Mouse (Mus musculus): ENCODE data around the gene Bsn. TPM values are rescaled to one million over a fixed set of nuclear protein-coding genes. Genes with fewer than 3 reads are reported as not detected.

The Bsn gene
- polyA plus RNA-seq (2014; fragmentation: Nextera tagmentation; extraction: Ambion mirVana), result 0.15 and 0.24 TPM in 2 replicates

DNA sequence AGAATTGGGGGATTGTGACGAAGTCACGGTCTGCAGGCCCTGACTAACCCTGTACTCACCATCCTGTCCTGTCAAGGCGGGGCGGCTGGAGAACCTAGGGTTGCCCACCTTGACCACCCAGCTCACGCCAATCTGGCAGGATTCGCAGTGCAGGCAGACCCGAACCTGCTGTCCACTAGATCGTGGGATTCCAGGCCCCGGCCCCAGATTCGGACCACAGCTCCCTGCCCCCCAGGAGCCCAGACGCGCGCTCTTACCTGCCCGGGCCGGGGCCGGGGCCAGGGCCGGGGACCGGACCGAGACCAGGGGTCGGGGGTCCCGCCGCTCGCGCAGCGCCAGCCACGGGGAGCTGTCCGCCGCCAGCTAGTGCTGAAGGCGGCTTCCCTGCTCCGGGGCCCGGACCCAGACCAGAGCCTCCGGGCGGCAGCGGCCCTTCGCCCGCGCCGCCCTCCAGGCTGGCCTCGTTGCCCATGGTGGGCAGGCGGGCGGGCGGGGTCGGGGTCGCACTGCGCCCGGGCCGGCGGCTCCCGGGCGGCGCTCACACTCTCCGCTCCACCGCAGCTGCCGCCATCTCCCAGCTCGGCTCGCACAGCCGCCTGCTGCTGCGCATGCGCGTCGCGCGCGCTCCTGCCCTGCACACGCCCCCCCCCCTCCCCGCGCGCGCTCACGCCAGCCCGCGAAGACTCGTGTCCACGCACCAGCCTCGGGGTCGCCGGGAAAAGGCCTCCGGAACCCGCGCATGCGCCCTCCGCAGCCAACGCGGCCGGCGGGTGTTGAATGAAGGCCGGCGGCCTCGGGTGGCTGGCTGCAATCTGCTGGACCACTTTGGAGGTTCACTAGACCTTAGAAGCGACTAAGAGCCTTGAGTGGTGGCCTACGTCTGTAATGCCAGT, at the start of gene Bsn:
TSS of gene Bsn (minus strand) at position 598 of the 893 bp plus-strand sequence.
- Histone ChIP-seq H3K4me3 (ENCODE audit: low read depth, low read length) (peak within 1 kb of the TSS; percentile 58), H3K9ac (no peak within 1 kb of the TSS), H3K36me3 (ENCODE audit: insufficient read depth) (no peaks in the 10 kb centered on the region), H3K9me3 (ENCODE audit: low read depth, low read length) (no peaks in the 10 kb centered on the region), H3K4me1 (ENCODE audit: insufficient read depth) (no peaks in the 10 kb centered on the region), H3K27ac (ENCODE audit: low read depth) (no peak within 1 kb of the TSS), H3K4me2 (peak within 1 kb of the TSS; percentile 97), H3K27me3 (ENCODE audit: insufficient read depth, low read length) (peaks cover 16% of the 10 kb centered on the region; the same call in 1 of the 2 replicates)
- DNase-seq (peak; percentile 81), ATAC-seq (ENCODE audit: insufficient read depth) (peak; percentile 76)
- 2% methylated on average over 73 of the region's 91 CpGs for WGBS
- TF ChIP-seq CTCF (IDR thresholded peaks at IDR 0.05; ENCODE audit: low read depth), result no peak

DNA sequence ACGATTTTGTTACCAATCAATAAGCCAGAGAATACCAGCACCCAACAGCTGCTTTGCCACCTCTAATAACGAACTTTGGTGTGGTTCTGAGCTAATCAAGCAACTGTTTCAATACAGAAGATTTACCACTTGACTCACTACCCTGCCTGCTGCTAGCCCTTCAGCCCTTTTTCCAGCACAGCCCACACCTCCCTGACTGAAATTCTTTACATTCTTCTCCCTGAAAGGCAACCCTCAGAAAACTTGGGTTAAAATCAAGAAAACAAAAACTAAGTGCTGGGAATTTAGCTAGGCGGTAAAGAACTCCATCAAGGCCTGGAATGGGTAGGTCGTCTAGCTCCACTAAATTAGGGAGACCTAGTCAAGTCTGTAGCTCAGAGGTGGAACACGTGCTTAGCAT, 49.8 kb upstream of the Bsn start:
- DNase-seq, result peak; percentile 15
- H3K4me1 ChIP-seq (ENCODE audit: insufficient read depth), result 0 out of 2 replicates have a peak, but pooled peaks cover 2% of the 10 kb centered on the region
- no peak overlapping the region for H3K4me2 ChIP-seq
- H3K9ac ChIP-seq, result no peak overlapping the region
- peaks cover 9% of the 10 kb centered on the region for H3K36me3 ChIP-seq (ENCODE audit: insufficient read depth)
- H3K27me3 ChIP-seq (ENCODE audit: insufficient read depth, low read length), result no peaks in the 10 kb centered on the region
- H3K27ac ChIP-seq (ENCODE audit: low read depth), result peak overlapping the region; percentile 54; the same call in 1 of the 2 replicates
- no peaks in the 10 kb centered on the region for H3K9me3 ChIP-seq (ENCODE audit: low read depth, low read length)
- TF ChIP-seq CTCF (IDR thresholded peaks at IDR 0.05; ENCODE audit: low read depth), result no peak
- no peak for ATAC-seq (ENCODE audit: insufficient read depth)
- no peak overlapping the region for H3K4me3 ChIP-seq (ENCODE audit: low read depth, low read length)
- WGBS, result 54% methylated on average over 5 of the region's 5 CpGs

GRCm38 (mm10) chr9:108238831-108239230, 48.6 kb upstream of the Bsn start:
- no peak for ATAC-seq (ENCODE audit: insufficient read depth)
- Histone ChIP-seq H3K9me3 (ENCODE audit: low read depth, low read length) (no peaks in the 10 kb centered on the region), H3K4me1 (ENCODE audit: insufficient read depth) (0 out of 2 replicates have a peak, but pooled peaks cover 2% of the 10 kb centered on the region), H3K4me2 (no peak overlapping the region), H3K36me3 (ENCODE audit: insufficient read depth) (peaks cover 3% of the 10 kb centered on the region; the same call in 1 of the 2 replicates), H3K27ac (ENCODE audit: low read depth) (peak overlapping the region; percentile 39; the same call in 1 of the 2 replicates), H3K27me3 (ENCODE audit: insufficient read depth, low read length) (no peaks in the 10 kb centered on the region), H3K4me3 (ENCODE audit: low read depth, low read length) (no peak overlapping the region), H3K9ac (no peak overlapping the region)
- TF ChIP-seq CTCF (IDR thresholded peaks at IDR 0.05; ENCODE audit: low read depth), result no peak
- DNase-seq, result no peak
- 56% methylated on average over 3 of the region's 3 CpGs for WGBS

- no peak for TF ChIP-seq CTCF (IDR thresholded peaks at IDR 0.05; ENCODE audit: low read depth)
- 0 out of 2 replicates have a peak, but pooled peaks cover 2% of the 10 kb centered on the region for H3K4me1 ChIP-seq (ENCODE audit: insufficient read depth)
- peak; percentile 27 for DNase-seq
Measured at GRCm38 (mm10) chr9:108238402-108238801, 48.2 kb upstream of the Bsn start.

GRCm38 (mm10) chr9:108234682-108235081, 44.5 kb upstream of the Bsn start:
- no peaks in the 10 kb centered on the region for H3K4me1 ChIP-seq (ENCODE audit: insufficient read depth)
- no peaks in the 10 kb centered on the region for H3K36me3 ChIP-seq (ENCODE audit: insufficient read depth)
- H3K9ac ChIP-seq, result no peak overlapping the region
- H3K9me3 ChIP-seq (ENCODE audit: low read depth, low read length), result no peaks in the 10 kb centered on the region
- H3K4me2 ChIP-seq, result no peak overlapping the region
- no peak overlapping the region for H3K4me3 ChIP-seq (ENCODE audit: low read depth, low read length)
- WGBS, result 76% methylated on average over 2 of the region's 2 CpGs
- no peak overlapping the region for H3K27ac ChIP-seq (ENCODE audit: low read depth)
- no peaks in the 10 kb centered on the region for H3K27me3 ChIP-seq (ENCODE audit: insufficient read depth, low read length)
- ATAC-seq (ENCODE audit: insufficient read depth), result no peak
- TF ChIP-seq CTCF (IDR thresholded peaks at IDR 0.05; ENCODE audit: low read depth), result no peak
- DNase-seq, result no peak

More at GRCm38 (mm10) chr9:108238402-108238801, 48.2 kb upstream of the Bsn start:
- Histone ChIP-seq H3K9me3 (ENCODE audit: low read depth, low read length) (no peaks in the 10 kb centered on the region), H3K9ac (no peak overlapping the region), H3K27ac (ENCODE audit: low read depth) (peak overlapping the region; percentile 44; the same call in 1 of the 2 replicates), H3K36me3 (ENCODE audit: insufficient read depth) (no peaks in the 10 kb centered on the region), H3K4me3 (ENCODE audit: low read depth, low read length) (no peak overlapping the region), H3K4me2 (no peak overlapping the region), H3K27me3 (ENCODE audit: insufficient read depth, low read length) (no peaks in the 10 kb centered on the region)
- 46% methylated on average over 2 of the region's 2 CpGs for WGBS
- peak; percentile 58 for ATAC-seq (ENCODE audit: insufficient read depth)

- no peak for DNase-seq
- Histone ChIP-seq H3K4me2 (no peak overlapping the region), H3K9me3 (ENCODE audit: low read depth, low read length) (no peaks in the 10 kb centered on the region), H3K4me3 (ENCODE audit: low read depth, low read length) (no peak overlapping the region), H3K9ac (no peak overlapping the region), H3K27me3 (ENCODE audit: insufficient read depth, low read length) (no peaks in the 10 kb centered on the region), H3K4me1 (ENCODE audit: insufficient read depth) (no peaks in the 10 kb centered on the region), H3K36me3 (ENCODE audit: insufficient read depth) (no peaks in the 10 kb centered on the region), H3K27ac (ENCODE audit: low read depth) (no peak overlapping the region)
- whole genome bisulfite sequencing, result 70% methylated on average over 2 of the region's 2 CpGs
- TF ChIP-seq CTCF (IDR thresholded peaks at IDR 0.05; ENCODE audit: low read depth), result no peak
- ATAC-seq (ENCODE audit: insufficient read depth), result no peak
Measured at GRCm38 (mm10) chr9:108232908-108233307, 42.7 kb upstream of the Bsn start.

Data from lung, embryonic 14.5 days (tissue).